ENCODE assay signal across 10 mouse cellular contexts in the genomic region with DNA sequence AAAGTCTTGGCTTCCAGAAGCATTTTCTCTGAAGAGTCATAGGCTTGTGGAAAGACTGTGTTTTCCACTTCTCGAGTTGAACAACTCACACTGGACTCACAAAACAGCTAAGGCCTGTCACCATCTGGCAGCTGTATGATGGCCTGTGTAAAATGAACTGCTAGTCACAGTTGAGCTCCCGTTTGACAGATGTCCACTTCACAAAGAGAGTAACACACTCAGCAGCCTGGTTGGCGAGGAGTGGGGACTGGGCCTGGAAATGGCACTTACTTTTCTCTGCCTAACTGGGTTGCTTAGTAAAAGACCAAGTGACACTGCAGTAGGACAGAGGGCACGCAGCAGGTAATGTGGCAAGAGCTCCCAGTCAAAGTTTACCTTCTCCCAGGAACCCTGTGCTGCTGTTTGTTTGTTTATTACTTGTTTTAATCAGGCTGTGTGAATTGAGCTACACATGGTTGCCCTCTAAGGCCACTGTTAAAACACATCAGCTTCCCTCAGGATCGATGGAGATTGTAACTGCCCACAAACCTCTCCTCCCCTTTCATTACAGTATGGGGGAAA.
DNase-seq lines count a peak whose midpoint lies in the region; ATAC-seq and TF ChIP-seq lines count a peak whose summit lies in the region.
"Had no signal": no experiment of that assay in that cellular context is flagged by ENCODE, and none has a peak within 500 bp of the region (broad histone marks: within the 10 kb centered on the region; RNA-seq: fewer than 3 reads in every experiment).

No protein-coding gene starts in this region.

- no peaks in the 10 kb centered on the region for H3K27me3 ChIP-seq in heart, embryonic 16.5 days (ENCODE audit: control insufficient read depth, insufficient read depth, low read length)
- no peaks in the 10 kb centered on the region for H3K27me3 ChIP-seq in neural tube, embryonic 12.5 days (replicated peaks)
- no peaks in the 10 kb centered on the region for H3K27me3 ChIP-seq in neural tube, embryonic 15.5 days (replicated peaks)

- no peaks in the 10 kb centered on the region for H3K9me3 ChIP-seq in heart, embryonic 16.5 days (replicated peaks; ENCODE audit: control insufficient read depth, low read length)
- no peaks in the 10 kb centered on the region for H3K9me3 ChIP-seq in neural tube, embryonic 12.5 days
- H3K9me3 ChIP-seq in neural tube, embryonic 15.5 days (replicated peaks) = no peaks in the 10 kb centered on the region

- DNase-seq in heart, adult 9 months (ENCODE audit: low spot score in 2 of 2) = no peak
- peak; percentile 35 for DNase-seq in forelimb bud, embryonic 11.5 days (ENCODE audit: low read depth, low spot score)
- no peak for DNase-seq in ovary, postnatal 14 days (ENCODE audit: low spot score)
- no peak for DNase-seq in layer of hippocampus, postnatal 10 days (ENCODE audit: low spot score in 2 of 2)

- H3K4me3 ChIP-seq in heart, embryonic 16.5 days (ENCODE audit: low read length) = no peak overlapping the region
- H3K4me3 ChIP-seq in neural tube, embryonic 12.5 days = no peak overlapping the region
- no peak overlapping the region for H3K4me3 ChIP-seq in neural tube, embryonic 15.5 days (replicated peaks)
- H3K4me3 ChIP-seq in olfactory bulb, adult 2 months (ENCODE audit: insufficient read depth, low read depth, low read length) = no peak overlapping the region
- H3K4me3 ChIP-seq: erythroblast, embryonic 14.5 days had no signal

- no peak for TF ChIP-seq CTCF in olfactory bulb, adult 2 months (IDR thresholded peaks at IDR 0.05; ENCODE audit: insufficient read depth, low read depth, low read length)

- peaks cover 10% of the 10 kb centered on the region for H3K4me1 ChIP-seq in heart, embryonic 16.5 days (ENCODE audit: control insufficient read depth, insufficient read depth, low read length)
- peaks cover 3% of the 10 kb centered on the region; the same call in 1 of the 2 replicates for H3K4me1 ChIP-seq in neural tube, embryonic 12.5 days
- peaks cover 28% of the 10 kb centered on the region for H3K4me1 ChIP-seq in neural tube, embryonic 15.5 days
- H3K4me1 ChIP-seq in olfactory bulb, adult 2 months (ENCODE audit: control insufficient read depth, insufficient read depth, low read length) = peaks cover 6% of the 10 kb centered on the region

- WGBS in heart, embryonic 16.5 days = 27% methylated on average over 5 of the region's 5 CpGs
- WGBS in neural tube, embryonic 12.5 days = 41% methylated on average over 5 of the region's 5 CpGs
- WGBS in neural tube, embryonic 15.5 days = 28% methylated on average over 5 of the region's 5 CpGs
- 35% methylated on average over 5 of the region's 5 CpGs for WGBS in olfactory bulb, adult 2 months

- peak overlapping the region; percentile 55; the same call in 1 of the 2 replicates for H3K27ac ChIP-seq in heart, embryonic 16.5 days (ENCODE audit: low read length)
- no peak overlapping the region for H3K27ac ChIP-seq in neural tube, embryonic 12.5 days
- no peak overlapping the region for H3K27ac ChIP-seq in neural tube, embryonic 15.5 days (replicated peaks)
- H3K27ac ChIP-seq in olfactory bulb, adult 2 months (ENCODE audit: insufficient read depth, low read depth, low read length) = 0 out of 2 replicates have a peak overlapping the region, but pooled peaks have one; percentile 16
- H3K27ac ChIP-seq: kidney, postnatal 0 days had no signal

- TF ChIP-seq POLR2A in olfactory bulb, adult 2 months (IDR thresholded peaks at IDR 0.05; ENCODE audit: insufficient read depth, low read depth, low read length) = no peak

- H3K4me2 ChIP-seq in heart, embryonic 16.5 days (ENCODE audit: low read depth, low read length) = no peak overlapping the region
- no peak overlapping the region for H3K4me2 ChIP-seq in neural tube, embryonic 12.5 days (replicated peaks)
- H3K4me2 ChIP-seq in neural tube, embryonic 15.5 days = no peak overlapping the region

- ATAC-seq in heart, embryonic 16.5 days (replicated peaks; ENCODE audit: extremely low read depth, insufficient read depth, low FRiP score) = no peak
- peak; percentile 76; the same call in 1 of the 2 replicates for ATAC-seq in neural tube, embryonic 12.5 days (ENCODE audit: low FRiP score, low read depth)
- ATAC-seq in neural tube, embryonic 15.5 days (ENCODE audit: low FRiP score) = no peak

- H3K36me3 ChIP-seq in heart, embryonic 16.5 days (ENCODE audit: control insufficient read depth, insufficient read depth) = no peaks in the 10 kb centered on the region
- H3K36me3 ChIP-seq in neural tube, embryonic 12.5 days = no peaks in the 10 kb centered on the region
- H3K36me3 ChIP-seq in neural tube, embryonic 15.5 days = no peaks in the 10 kb centered on the region

- no peak overlapping the region; the same call in 1 of the 2 replicates for H3K9ac ChIP-seq in heart, embryonic 16.5 days (ENCODE audit: low read length)
- H3K9ac ChIP-seq in neural tube, embryonic 12.5 days = no peak overlapping the region
- no peak overlapping the region for H3K9ac ChIP-seq in neural tube, embryonic 15.5 days (replicated peaks)

Comparison
In these comparisons a context has a peak if more than half of its experiments do, and no peak if none do; other contexts are left out.
1. H3K27ac ChIP-seq: peak in heart, embryonic 16.5 days (single experiment) and olfactory bulb, adult 2 months (single experiment); none in neural tube, embryonic 12.5 days (single experiment) and neural tube, embryonic 15.5 days (single experiment).